Mouse (Mus musculus) limb, embryonic 10.5 days (tissue): ENCODE results near the gene Fbxw10. TPM values are rescaled to one million over a fixed set of nuclear protein-coding genes. Genes with fewer than 3 reads are reported as not detected.
A peak's percentile ranks its signal among the peaks of the same experiment; 100 is the strongest.

ENCODE experiments used
- DNase-seq: peaks from one replicate; pipeline ENCODE4 v3.0.0-alpha.2; 2017; ENCODE audit warnings: low spot score
- H3K27ac ChIP-seq: fragments of 300-500 bp; sonication (generic); 2 replicates; pipeline ENCODE4 v1.5.1; 2016; ENCODE audit warnings: mild to moderate bottlenecking
- H3K27me3 ChIP-seq: fragments of 300-500 bp; sonication (generic); 2 replicates; pipeline ENCODE4 v1.6.1; 2016; ENCODE audit warnings: low read depth, mild to moderate bottlenecking; ENCODE audit not compliant: poor library complexity, severe bottlenecking
- H3K36me3 ChIP-seq: fragments of 300-500 bp; sonication (generic); 2 replicates; pipeline ENCODE4 v1.6.1; 2016; ENCODE audit warnings: mild to moderate bottlenecking, moderate library complexity
- H3K4me1 ChIP-seq: fragments of 300-500 bp; sonication (generic); 2 replicates; pipeline ENCODE4 v1.6.1; 2016
- H3K4me3 ChIP-seq: fragments of 300-500 bp; sonication (generic); 2 replicates; pipeline ENCODE4 v1.5.1; 2016; ENCODE audit warnings: mild to moderate bottlenecking, moderate library complexity
- H3K9me3 ChIP-seq: fragments of 300-500 bp; sonication (generic); replicated peaks from 2 replicates; pipeline ENCODE4 v1.6.1; 2016; ENCODE audit warnings: mild to moderate bottlenecking
- WGBS: fragments of 180-500 bp; shearing (Covaris S2); methylation state at CpG from one replicate; pipeline ENCODE4 v1.1.7; 2016; 5-methylcytosine and 5-hydroxymethylcytosine counted together
- polyA plus RNA-seq: library from polyadenylated mRNA; unstranded; fragments of >200 nt; fragmentation: Nextera tagmentation; extraction: Ambion mirVana; gene quantifications from 2 replicates; pipeline ENCODE4 v1.2.1, GENCODE M21; 2016

Fbxw10 gene
- polyA plus RNA-seq, 1 experiment from 2014 or later: 0.84 TPM

GRCm38 (mm10) chr11:62883407-62883806, 36.5 kb downstream of the Fbxw10 start:
- Histone ChIP-seq H3K36me3 (peaks cover 47% of the 10 kb centered on the region), H3K4me1 (0 out of 2 replicates have a peak, but pooled peaks cover 3% of the 10 kb centered on the region), H3K4me3 (no peak overlapping the region), H3K9me3 (no peaks in the 10 kb centered on the region), H3K27ac (no peak overlapping the region), H3K27me3 (no peaks in the 10 kb centered on the region)
- 92% methylated on average over 8 of the region's 8 CpGs for WGBS
- no peak for DNase-seq

GRCm38 (mm10) chr11:62885323-62885722, 38.5 kb downstream of the Fbxw10 start:
- Histone ChIP-seq H3K27ac (no peak overlapping the region), H3K4me3 (no peak overlapping the region), H3K27me3 (no peaks in the 10 kb centered on the region), H3K9me3 (no peaks in the 10 kb centered on the region), H3K4me1 (no peaks in the 10 kb centered on the region), H3K36me3 (peaks cover 56% of the 10 kb centered on the region)
- 79% methylated on average over 5 of the region's 5 CpGs for WGBS
- DNase-seq: no peak

GRCm38 (mm10) chr11:62890796-62891195, 43.9 kb downstream of the Fbxw10 start:
- Histone ChIP-seq H3K36me3 (peaks cover 65% of the 10 kb centered on the region), H3K27me3 (no peaks in the 10 kb centered on the region), H3K27ac (no peak overlapping the region), H3K9me3 (no peaks in the 10 kb centered on the region), H3K4me1 (no peaks in the 10 kb centered on the region), H3K4me3 (no peak overlapping the region)
- no peak for DNase-seq
- WGBS: 92% methylated on average over 4 of the region's 4 CpGs

- WGBS: 93% methylated on average over 11 of the region's 11 CpGs
- no peaks in the 10 kb centered on the region for H3K27me3 ChIP-seq
- peaks cover 65% of the 10 kb centered on the region for H3K36me3 ChIP-seq
- no peak for DNase-seq
- H3K9me3 ChIP-seq: no peaks in the 10 kb centered on the region
- no peaks in the 10 kb centered on the region for H3K4me1 ChIP-seq
- H3K4me3 ChIP-seq: no peak overlapping the region
- H3K27ac ChIP-seq: no peak overlapping the region
Observed at GRCm38 (mm10) chr11:62891763-62892162, 44.9 kb downstream of the Fbxw10 start.

GRCm38 (mm10) chr11:62901699-62902323, 54.9 kb downstream of the Fbxw10 start:
- H3K9me3 ChIP-seq: no peaks in the 10 kb centered on the region
- H3K36me3 ChIP-seq: peaks cover under 1% of the 10 kb centered on the region; the same call in 1 of the 2 replicates
- no peak overlapping the region for H3K4me3 ChIP-seq
- no peak overlapping the region for H3K27ac ChIP-seq
- no peaks in the 10 kb centered on the region for H3K4me1 ChIP-seq
- no peak for DNase-seq
- 45% methylated on average over 12 of the region's 12 CpGs for WGBS
- no peaks in the 10 kb centered on the region for H3K27me3 ChIP-seq

- no peak overlapping the region for H3K27ac ChIP-seq
- 82% methylated on average over 6 of the region's 6 CpGs for WGBS
- no peaks in the 10 kb centered on the region for H3K4me1 ChIP-seq
- no peak for DNase-seq
- no peak overlapping the region for H3K4me3 ChIP-seq
- H3K27me3 ChIP-seq: no peaks in the 10 kb centered on the region
- H3K36me3 ChIP-seq: no peaks in the 10 kb centered on the region
- no peaks in the 10 kb centered on the region for H3K9me3 ChIP-seq
Observed at GRCm38 (mm10) chr11:62903871-62904495, 57.1 kb downstream of the Fbxw10 start.

GRCm38 (mm10) chr11:62909720-62910306, 62.9 kb downstream of the Fbxw10 start:
- H3K27ac ChIP-seq: no peak overlapping the region
- WGBS: 69% methylated on average over 3 of the region's 3 CpGs
- H3K4me3 ChIP-seq: no peak overlapping the region
- H3K4me1 ChIP-seq: no peaks in the 10 kb centered on the region
- no peak for DNase-seq
- H3K9me3 ChIP-seq: no peaks in the 10 kb centered on the region
- H3K36me3 ChIP-seq: no peaks in the 10 kb centered on the region
- H3K27me3 ChIP-seq: no peaks in the 10 kb centered on the region

- no peak for DNase-seq
- Histone ChIP-seq H3K4me1 (no peaks in the 10 kb centered on the region), H3K27ac (no peak overlapping the region), H3K27me3 (no peaks in the 10 kb centered on the region), H3K9me3 (no peaks in the 10 kb centered on the region), H3K4me3 (no peak overlapping the region), H3K36me3 (no peaks in the 10 kb centered on the region)
- WGBS: 85% methylated on average over 8 of the region's 8 CpGs
Observed at GRCm38 (mm10) chr11:62911362-62911761, 64.5 kb downstream of the Fbxw10 start.

GRCm38 (mm10) chr11:62913141-62913540, 66.3 kb downstream of the Fbxw10 start:
- H3K4me3 ChIP-seq: no peak overlapping the region
- H3K27ac ChIP-seq: no peak overlapping the region
- H3K9me3 ChIP-seq: no peaks in the 10 kb centered on the region
- WGBS: 90% methylated on average over 2 of the region's 2 CpGs
- H3K36me3 ChIP-seq: no peaks in the 10 kb centered on the region
- no peak for DNase-seq
- no peaks in the 10 kb centered on the region for H3K27me3 ChIP-seq
- no peaks in the 10 kb centered on the region for H3K4me1 ChIP-seq

- 68% methylated on average over 6 of the region's 6 CpGs for WGBS
- H3K27ac ChIP-seq: no peak overlapping the region
- no peaks in the 10 kb centered on the region for H3K36me3 ChIP-seq
- H3K27me3 ChIP-seq: no peaks in the 10 kb centered on the region
- no peaks in the 10 kb centered on the region for H3K9me3 ChIP-seq
- no peaks in the 10 kb centered on the region for H3K4me1 ChIP-seq
- no peak overlapping the region for H3K4me3 ChIP-seq
- no peak for DNase-seq
Observed at GRCm38 (mm10) chr11:62914532-62914931, 67.7 kb downstream of the Fbxw10 start.

GRCm38 (mm10) chr11:62915486-62915885, 68.6 kb downstream of the Fbxw10 start:
- H3K27ac ChIP-seq: no peak overlapping the region
- peaks cover 5% of the 10 kb centered on the region for H3K4me1 ChIP-seq
- H3K27me3 ChIP-seq: no peaks in the 10 kb centered on the region
- H3K36me3 ChIP-seq: no peaks in the 10 kb centered on the region
- H3K9me3 ChIP-seq: no peaks in the 10 kb centered on the region
- DNase-seq: no peak
- H3K4me3 ChIP-seq: no peak overlapping the region
- WGBS: 86% methylated on average over 2 of the region's 2 CpGs

GRCm38 (mm10) chr11:62916765-62917164, 69.9 kb downstream of the Fbxw10 start:
- WGBS: 23% methylated on average over 2 of the region's 2 CpGs
- Histone ChIP-seq H3K9me3 (no peaks in the 10 kb centered on the region), H3K4me1 (peaks cover 17% of the 10 kb centered on the region), H3K36me3 (no peaks in the 10 kb centered on the region), H3K27me3 (no peaks in the 10 kb centered on the region), H3K4me3 (no peak overlapping the region), H3K27ac (no peak overlapping the region)
- DNase-seq: no peak

GRCm38 (mm10) chr11:62919946-62920742, 73.3 kb downstream of the Fbxw10 start:
- H3K9me3 ChIP-seq: no peaks in the 10 kb centered on the region
- H3K27me3 ChIP-seq: no peaks in the 10 kb centered on the region
- H3K4me1 ChIP-seq: peaks cover 23% of the 10 kb centered on the region
- WGBS: 80% methylated on average over 6 of the region's 6 CpGs
- H3K4me3 ChIP-seq: peak overlapping the region; percentile 40; the same call in 1 of the 2 replicates
- peak overlapping the region; percentile 85; the same call in 1 of the 2 replicates for H3K27ac ChIP-seq
- DNase-seq: no peak
- no peaks in the 10 kb centered on the region for H3K36me3 ChIP-seq
